Comparison of ENCODE assay signal across 9 mouse cellular contexts in the genomic region with DNA sequence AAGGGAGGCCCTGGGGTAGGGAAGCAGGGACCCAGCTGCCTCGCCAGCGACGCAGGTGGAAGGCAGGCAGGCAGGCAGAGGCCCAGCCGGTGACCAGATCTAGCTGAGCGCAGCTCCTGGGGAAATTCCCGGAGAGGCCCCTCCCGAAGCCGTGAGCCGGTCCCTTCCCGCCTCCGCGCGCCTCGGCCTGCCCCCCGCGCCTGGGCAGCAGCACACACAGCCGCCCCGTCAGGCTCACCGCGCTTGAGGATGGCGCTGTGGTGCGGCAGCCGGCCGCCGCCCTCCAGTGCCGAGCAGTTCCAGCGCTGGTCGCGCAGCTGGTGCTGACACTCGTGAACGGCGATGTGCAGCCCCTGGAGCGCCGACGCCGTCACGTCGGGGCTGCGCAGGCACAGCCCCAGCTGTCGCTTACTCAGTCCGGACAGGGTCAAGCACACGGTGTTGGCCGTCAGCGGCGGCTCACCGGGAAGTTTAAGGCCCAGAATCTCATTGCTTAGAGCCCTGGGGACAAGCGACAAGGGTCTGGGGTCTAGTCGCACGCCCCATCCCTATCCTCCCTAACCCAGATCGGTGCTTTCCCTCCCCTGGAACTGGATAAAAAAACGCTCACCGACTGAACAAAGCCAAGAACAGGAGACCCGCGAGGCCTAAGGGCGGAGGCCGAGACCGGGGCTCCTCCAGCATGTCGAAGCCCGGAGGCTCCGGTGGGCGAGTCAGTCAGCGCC. TPM values are rescaled to one million over a fixed set of nuclear protein-coding genes. Genes with fewer than 3 reads are reported as not detected.
DNase-seq lines count a peak whose midpoint lies in the region; ATAC-seq lines count a peak whose summit lies in the region.
"Had no signal": no experiment of that assay in that cellular context is flagged by ENCODE, and none has a peak within 500 bp of the region (broad histone marks: within the 10 kb centered on the region; RNA-seq: fewer than 3 reads in every experiment).

No protein-coding gene starts in this region.

- no peaks in the 10 kb centered on the region for H3K36me3 ChIP-seq in hindbrain, embryonic 10.5 days
- H3K36me3 ChIP-seq in limb, embryonic 13.5 days = no peaks in the 10 kb centered on the region

- H3K4me2 ChIP-seq in limb, embryonic 13.5 days (replicated peaks) = peak overlapping the region; percentile 57

- H3K9me3 ChIP-seq in hindbrain, embryonic 10.5 days = peaks cover 3% of the 10 kb centered on the region; the same call in 1 of the 2 replicates
- H3K9me3 ChIP-seq in limb, embryonic 13.5 days = no peaks in the 10 kb centered on the region

- H3K27me3 ChIP-seq in hindbrain, embryonic 10.5 days (ENCODE audit: insufficient read depth, poor library complexity, severe bottlenecking) = peaks cover 100% of the 10 kb centered on the region
- peaks cover 100% of the 10 kb centered on the region for H3K27me3 ChIP-seq in limb, embryonic 13.5 days

- peak; percentile 12; the same call in 1 of the 2 replicates for ATAC-seq in limb, embryonic 13.5 days (ENCODE audit: low FRiP score, low read depth)

- H3K9ac ChIP-seq in limb, embryonic 13.5 days = peak overlapping the region; percentile 25

- H3K4me1 ChIP-seq in hindbrain, embryonic 10.5 days (replicated peaks) = peaks cover 62% of the 10 kb centered on the region
- H3K4me1 ChIP-seq in limb, embryonic 13.5 days = peaks cover 64% of the 10 kb centered on the region

- H3K4me3 ChIP-seq in hindbrain, embryonic 10.5 days = peak overlapping the region; percentile 38
- H3K4me3 ChIP-seq in limb, embryonic 13.5 days = peak overlapping the region; percentile 38

- DNase-seq in embryo, embryonic 10 days (ENCODE audit: low spot score) = peak; percentile 56
- no peak for DNase-seq in embryo, embryonic 9.5 days (ENCODE audit: extremely low spot score)
- DNase-seq in MN1 (ENCODE audit: low spot score) = peak; percentile 87
- peak; percentile 64 for DNase-seq in hindbrain, embryonic 10.5 days (ENCODE audit: low spot score)
- peak; percentile 68 for DNase-seq in neural tube, embryonic 10.5 days (ENCODE audit: extremely low spot score, low spot score)
- no peak for DNase-seq in left cerebral cortex, adult 18-20 months (ENCODE audit: low spot score in 2 of 2)
- DNase-seq in right cerebral cortex, postnatal 36 days (ENCODE audit: low spot score in 2 of 2) = no peak

- under 1% methylated on average over 62 of the region's 62 CpGs for WGBS in hindbrain, embryonic 10.5 days
- WGBS in limb, embryonic 13.5 days = 1% methylated on average over 62 of the region's 62 CpGs

- peak overlapping the region; percentile 43; the same call in 1 of the 2 replicates for H3K27ac ChIP-seq in hindbrain, embryonic 10.5 days
- H3K27ac ChIP-seq in limb, embryonic 13.5 days = peak overlapping the region; percentile 69; the same call in 1 of the 2 replicates

RNA-seq across cellular contexts. Expression of gene Wnt10b, which starts 1.5 kb away (rescaled TPM):
- polyA plus RNA-seq in hindbrain, embryonic 10.5 days (2016; fragmentation: Nextera tagmentation; extraction: Ambion mirVana) = 0.21 and 0.44 TPM in 2 replicates
- polyA plus RNA-seq in limb, embryonic 13.5 days (2015; fragmentation: Nextera tagmentation; extraction: Ambion mirVana) = 2.1 and 2.4 TPM in 2 replicates
- 1 to 10 TPM in 1 of 2 experiments, under 1 TPM in 1; 0.63 to 1.1 TPM for total RNA-seq in left cerebral cortex, adult 18-20 months (2021)

RNA-seq across cellular contexts. Expression of gene Wnt1, which starts 13.2 kb away (rescaled TPM):
- polyA plus RNA-seq in hindbrain, embryonic 10.5 days (2016; fragmentation: Nextera tagmentation; extraction: Ambion mirVana) = 13.7 and 13.8 TPM in 2 replicates
- not detected in 2 replicates for polyA plus RNA-seq in limb, embryonic 13.5 days (2015; fragmentation: Nextera tagmentation; extraction: Ambion mirVana)
- not detected for total RNA-seq in left cerebral cortex, adult 18-20 months (2021)
- total RNA-seq: left cerebral cortex, postnatal 10 days had no signal

RNA-seq across cellular contexts. Expression of gene Arf3, which starts 13.4 kb away (rescaled TPM):
- 42.6 and 45.1 TPM in 2 replicates for polyA plus RNA-seq in hindbrain, embryonic 10.5 days (2016; fragmentation: Nextera tagmentation; extraction: Ambion mirVana)
- polyA plus RNA-seq in limb, embryonic 13.5 days (2015; fragmentation: Nextera tagmentation; extraction: Ambion mirVana) = 39.1 and 41.0 TPM in 2 replicates
- total RNA-seq in left cerebral cortex, adult 18-20 months (2021) = 100 to 1,000 TPM; 724 to 773 TPM

RNA-seq across cellular contexts. Expression of gene Ddn, which starts 32.8 kb away (rescaled TPM):
- 0.21 and 0.56 TPM in 2 replicates for polyA plus RNA-seq in hindbrain, embryonic 10.5 days (2016; fragmentation: Nextera tagmentation; extraction: Ambion mirVana)
- 0.05 TPM in 1 of 2 replicates, not detected in the other for polyA plus RNA-seq in limb, embryonic 13.5 days (2015; fragmentation: Nextera tagmentation; extraction: Ambion mirVana)
- total RNA-seq in left cerebral cortex, adult 18-20 months (2021) = 100 to 1,000 TPM; 778 to 797 TPM

RNA-seq across cellular contexts. Expression of gene Fkbp11, which starts 48.4 kb away (rescaled TPM):
- polyA plus RNA-seq in hindbrain, embryonic 10.5 days (2016; fragmentation: Nextera tagmentation; extraction: Ambion mirVana) = 12.9 and 15.9 TPM in 2 replicates
- 50.8 and 51.5 TPM in 2 replicates for polyA plus RNA-seq in limb, embryonic 13.5 days (2015; fragmentation: Nextera tagmentation; extraction: Ambion mirVana)
- 1 to 10 TPM; 1.9 to 2.6 TPM for total RNA-seq in left cerebral cortex, adult 18-20 months (2021)

Comparison
In these comparisons a context has a peak if more than half of its experiments do, and no peak if none do; other contexts are left out.
1. DNase-seq: peak in embryo, embryonic 10 days (single experiment), MN1 (single experiment), hindbrain, embryonic 10.5 days (single experiment) and neural tube, embryonic 10.5 days (single experiment); none in embryo, embryonic 9.5 days (single experiment), left cerebral cortex, adult 18-20 months (0 of 2) and right cerebral cortex, postnatal 36 days (0 of 2).
2. RNA of gene Wnt1, which starts 13.2 kb away (polyA plus RNA-seq): 13.7 to 13.8 TPM in hindbrain, embryonic 10.5 days; not detected in limb, embryonic 13.5 days; every median in the first group is over 10 times any median in the second.